Mouse (Mus musculus): ENCODE data around the gene Rufy4.

DNA sequence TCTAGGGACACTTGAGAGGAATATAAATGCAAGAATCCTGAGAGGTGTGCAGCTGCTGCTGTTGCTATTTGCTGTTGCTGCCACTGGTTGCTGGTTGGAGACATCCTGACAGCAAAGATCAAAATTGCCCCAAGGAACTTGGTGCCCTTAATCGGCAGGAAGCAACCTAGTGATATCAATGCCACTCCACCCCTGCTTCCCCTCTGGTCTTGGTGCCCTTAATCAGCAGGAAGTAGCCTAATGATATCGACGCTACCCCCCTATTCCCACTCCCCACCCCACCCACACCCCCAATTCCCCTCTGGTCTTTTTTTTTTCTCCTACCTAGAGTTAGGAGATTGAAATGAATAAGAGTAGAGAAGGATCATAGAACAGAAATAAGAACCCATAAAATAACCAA lies 47.4 kb downstream of the Rufy4 start:
- TF ChIP-seq CTCF (conservative IDR thresholded peaks at IDR 0.05; ENCODE audit: low read length) (no peak), NANOG (IDR thresholded peaks at IDR 0.05; ENCODE audit: borderline replicate concordance, low read length) (no peak)

All from E14TG2a.4 (cell line).